Mouse (Mus musculus) urinary bladder, postnatal 10 days (tissue): ENCODE measurements around the gene Myh9.

Source experiments
- DNase-seq: peaks from one replicate; pipeline ENCODE4 v3.0.0; 2022; ENCODE audit warnings: low spot score

Gene Myh9

GRCm38 (mm10) chr15:77843046-77843445 lies 1.1 kb upstream of the Myh9 start:
- DNase-seq = no peak

- DNase-seq = no peak
Measured at GRCm38 (mm10) chr15:77841361-77842046, 471 bp downstream of the Myh9 start.

GRCm38 (mm10) chr15:77840450-77841360 lies 1.3 kb downstream of the Myh9 start:
- no peak for DNase-seq

- no peak for DNase-seq
Measured at GRCm38 (mm10) chr15:77839529-77840286, 2.3 kb downstream of the Myh9 start.

- DNase-seq = no peak
Measured at GRCm38 (mm10) chr15:77838530-77839387, 3.2 kb downstream of the Myh9 start.

- no peak for DNase-seq
Measured at GRCm38 (mm10) chr15:77837444-77838117, 4.4 kb downstream of the Myh9 start.

GRCm38 (mm10) chr15:77836692-77837443 lies 5.1 kb downstream of the Myh9 start:
- no peak for DNase-seq

- DNase-seq = no peak
Measured at GRCm38 (mm10) chr15:77835930-77836653, 5.9 kb downstream of the Myh9 start.

GRCm38 (mm10) chr15:77834336-77835268 lies 7.4 kb downstream of the Myh9 start:
- DNase-seq = no peak

GRCm38 (mm10) chr15:77833731-77834130 lies 8.2 kb downstream of the Myh9 start:
- DNase-seq = no peak

GRCm38 (mm10) chr15:77833083-77833482 lies 8.9 kb downstream of the Myh9 start:
- no peak for DNase-seq

GRCm38 (mm10) chr15:77832458-77832904 lies 9.5 kb downstream of the Myh9 start:
- DNase-seq = no peak

- no peak for DNase-seq
Measured at GRCm38 (mm10) chr15:77831754-77832457, 10.1 kb downstream of the Myh9 start.

- DNase-seq = no peak
Measured at GRCm38 (mm10) chr15:77831138-77831579, 10.8 kb downstream of the Myh9 start.

- no peak for DNase-seq
Measured at GRCm38 (mm10) chr15:77830481-77831137, 11.4 kb downstream of the Myh9 start.

- DNase-seq = no peak
Measured at GRCm38 (mm10) chr15:77829542-77829941, 12.4 kb downstream of the Myh9 start.

- DNase-seq = no peak
Measured at GRCm38 (mm10) chr15:77828910-77829309, 13.1 kb downstream of the Myh9 start.
